In genomic region chr6:29827291-29828242, GRCm38 (mm10) we compare ENCODE assay signal across 18 mouse cellular contexts. TPM values are rescaled to one million over a fixed set of nuclear protein-coding genes. Genes with fewer than 3 reads are reported as not detected.
A peak's percentile ranks its signal among the peaks of the same experiment; 100 is the strongest.
DNase-seq lines count a peak whose midpoint lies in the region; ATAC-seq and TF ChIP-seq lines count a peak whose summit lies in the region.
"Had no signal": no experiment of that assay in that cellular context is flagged by ENCODE, and none has a peak within 500 bp of the region (broad histone marks: within the 10 kb centered on the region; RNA-seq: fewer than 3 reads in every experiment).

No protein-coding gene starts in this region.

- H3K27me3 ChIP-seq in kidney, adult 2 months (replicated peaks; ENCODE audit: control insufficient read depth, insufficient read depth, low read length): no peaks in the 10 kb centered on the region
- no peaks in the 10 kb centered on the region for H3K27me3 ChIP-seq in hindbrain, embryonic 12.5 days
- H3K27me3 ChIP-seq in midbrain, postnatal 0 days (ENCODE audit: insufficient read depth, low read length): no peaks in the 10 kb centered on the region
- H3K27me3 ChIP-seq: neural tube, embryonic 12.5 days had no signal

- peaks cover 42% of the 10 kb centered on the region for H3K4me1 ChIP-seq in kidney, adult 2 months (ENCODE audit: control insufficient read depth, insufficient read depth, low read length)
- no peaks in the 10 kb centered on the region for H3K4me1 ChIP-seq in hindbrain, embryonic 12.5 days
- H3K4me1 ChIP-seq in midbrain, postnatal 0 days (ENCODE audit: insufficient read depth, low read length): no peaks in the 10 kb centered on the region
- H3K4me1 ChIP-seq: neural tube, embryonic 12.5 days had no signal

- peak; percentile 68 for ATAC-seq in activated CD4-positive, CD25-positive, alpha-beta regulatory T cell, adult 4 months
- no peak for ATAC-seq in hindbrain, embryonic 12.5 days (ENCODE audit: low FRiP score)
- ATAC-seq in midbrain, postnatal 0 days (ENCODE audit: low FRiP score): no peak

- H3K9me3 ChIP-seq in hindbrain, embryonic 12.5 days (replicated peaks): no peaks in the 10 kb centered on the region
- no peaks in the 10 kb centered on the region for H3K9me3 ChIP-seq in midbrain, postnatal 0 days (ENCODE audit: low read length)
- H3K9me3 ChIP-seq: neural tube, embryonic 12.5 days had no signal

- no peak for DNase-seq in kidney, adult 2 months
- DNase-seq in kidney, postnatal 4 days: no peak
- DNase-seq in 416B (ENCODE audit: low read depth): peak; percentile 46
- no peak for DNase-seq in natural killer cell, adult 2 months (ENCODE audit: low spot score in 2 of 2)
- DNase-seq in midbrain, postnatal 0 days (ENCODE audit: low spot score): no peak
- DNase-seq: adrenal gland, postnatal 10 days; cerebellum, adult 11 months; cerebellum, postnatal 25 days; gastrocnemius, adult 2 months; heart, postnatal 10 days; lung, embryonic 14.5 days had no signal

- peaks cover 4% of the 10 kb centered on the region; the same call in 1 of the 2 replicates for H3K79me2 ChIP-seq in macrophage (ENCODE audit: inconsistent target)

- H3K9ac ChIP-seq in hindbrain, embryonic 12.5 days: no peak overlapping the region
- H3K9ac ChIP-seq in midbrain, postnatal 0 days (replicated peaks; ENCODE audit: low read length, poor library complexity, severe bottlenecking): no peak overlapping the region
- H3K9ac ChIP-seq: lung, embryonic 14.5 days; neural tube, embryonic 12.5 days had no signal

- TF ChIP-seq CTCF in kidney, adult 2 months (conservative IDR thresholded peaks at IDR 0.05; ENCODE audit: insufficient read depth, insufficient read length, low read depth, low read length): no peak
- no peak for TF ChIP-seq CTCF in midbrain, postnatal 0 days (IDR thresholded peaks at IDR 0.05)

- 77% methylated on average over 5 of the region's 5 CpGs for WGBS in kidney, adult 2 months
- 32% methylated on average over 5 of the region's 5 CpGs for WGBS in macrophage (ENCODE audit: missing documents)
- WGBS in hindbrain, embryonic 12.5 days: 89% methylated on average over 5 of the region's 5 CpGs
- WGBS in midbrain, postnatal 0 days: 88% methylated on average over 5 of the region's 5 CpGs

- H3K36me3 ChIP-seq in kidney, adult 2 months (ENCODE audit: control insufficient read depth, insufficient read depth, low read length): no peaks in the 10 kb centered on the region
- no peaks in the 10 kb centered on the region for H3K36me3 ChIP-seq in macrophage (ENCODE audit: inconsistent target)
- H3K36me3 ChIP-seq in hindbrain, embryonic 12.5 days: no peaks in the 10 kb centered on the region
- peaks cover 2% of the 10 kb centered on the region; the same call in 1 of the 2 replicates for H3K36me3 ChIP-seq in midbrain, postnatal 0 days (ENCODE audit: insufficient read depth, low read length)
- H3K36me3 ChIP-seq: neural tube, embryonic 12.5 days had no signal

- H3K27ac ChIP-seq in kidney, adult 2 months (ENCODE audit: insufficient read depth, low read depth, low read length): peak overlapping the region; percentile 91
- H3K27ac ChIP-seq in macrophage: peak overlapping the region; percentile 57
- no peak overlapping the region for H3K27ac ChIP-seq in hindbrain, embryonic 12.5 days
- H3K27ac ChIP-seq in midbrain, postnatal 0 days (ENCODE audit: low read depth, low read length): no peak overlapping the region
- H3K27ac ChIP-seq: gastrocnemius, adult 2 months; left cerebral cortex, adult 2 months; neural tube, embryonic 12.5 days had no signal

- no peak overlapping the region for H3K4me2 ChIP-seq in hindbrain, embryonic 12.5 days (replicated peaks)
- H3K4me2 ChIP-seq in midbrain, postnatal 0 days (ENCODE audit: low read depth, low read length, poor library complexity, severe bottlenecking): no peak overlapping the region
- H3K4me2 ChIP-seq: heart, embryonic 11.5 days; liver, embryonic 11.5 days; lung, embryonic 14.5 days; neural tube, embryonic 12.5 days had no signal

- no peak overlapping the region for H3K4me3 ChIP-seq in kidney, adult 2 months (ENCODE audit: insufficient read depth, low read depth, low read length)
- no peak overlapping the region for H3K4me3 ChIP-seq in macrophage (ENCODE audit: inconsistent target)
- H3K4me3 ChIP-seq in hindbrain, embryonic 12.5 days: no peak overlapping the region
- no peak overlapping the region for H3K4me3 ChIP-seq in midbrain, postnatal 0 days (ENCODE audit: low read depth, low read length)
- H3K4me3 ChIP-seq: gastrocnemius, adult 2 months; left cerebral cortex, adult 2 months; neural tube, embryonic 12.5 days had no signal

- TF ChIP-seq POLR2A in kidney, adult 2 months (IDR thresholded peaks at IDR 0.05; ENCODE audit: low read depth, low read length): no peak

RNA-seq across cellular contexts. Expression of gene Ahcyl2, which starts 59.8 kb away (rescaled TPM):
- 107 and 122 TPM in 2 replicates for polyA plus RNA-seq in kidney, adult 2 months (2012; rRNA removed)
- polyA plus RNA-seq in activated CD4-positive, CD25-positive, alpha-beta regulatory T cell, adult 4 months (2017; shearing (Covaris generic)): 10 to 100 TPM; 89.7 to 92.1 TPM
- total RNA-seq in macrophage (2018; cell fraction: chromatin; rRNA removed): 100 to 1,000 TPM in 7 of 26 experiments, 10 to 100 TPM in 19; 30.5 to 184 (median 87.9) TPM
- total RNA-seq in macrophage (2018; cell fraction: cytosol; rRNA removed): 10 to 100 TPM; 27.9 to 52.4 (median 41.1) TPM
- 100 to 1,000 TPM in 4 of 26 experiments, 10 to 100 TPM in 22; 34.1 to 166 (median 71.8) TPM for total RNA-seq in macrophage (2018; cell fraction: nucleus; rRNA removed)
- 30.8 to 43.0 TPM (median 32.9 TPM) in 3 replicates for polyA plus RNA-seq in macrophage (2018)
- polyA plus RNA-seq in hindbrain, embryonic 12.5 days (2016; fragmentation: Nextera tagmentation; extraction: Ambion mirVana): 21.8 and 25.3 TPM in 2 replicates
- total RNA-seq in midbrain, postnatal 0 days (2014; rRNA removed): 66.7 and 69.1 TPM in 2 replicates
- polyA plus RNA-seq in midbrain, postnatal 0 days (2015; fragmentation: Nextera tagmentation; extraction: Ambion mirVana): 12.8 and 16.0 TPM in 2 replicates

Comparison
In these comparisons a context has a peak if more than half of its experiments do, and no peak if none do; other contexts are left out.
1. H3K27ac ChIP-seq: peak in kidney, adult 2 months (single experiment) and macrophage (single experiment); none in hindbrain, embryonic 12.5 days (single experiment) and midbrain, postnatal 0 days (single experiment).